Mouse (Mus musculus) embryonic facial prominence, embryonic 11.5 days (tissue): ENCODE results near the gene Chmp6. TPM values are rescaled to one million over a fixed set of nuclear protein-coding genes. Genes with fewer than 3 reads are reported as not detected.

Experiments
- ATAC-seq: fragments of 200-750 bp; cut with Nextera tagmentation; replicated peaks from 2 replicates; pipeline ENCODE4 v1.8.0; 2017; ENCODE audit warnings: low read depth; ENCODE audit not compliant: insufficient number of reproducible peaks, low FRiP score, low TSS enrichment
- DNase-seq: peaks from one replicate; pipeline ENCODE4 v3.0.0-alpha.2; 2015; ENCODE audit warnings: low spot score
- H3K27ac ChIP-seq: fragments of 300-500 bp; sonication (generic); replicated peaks from 2 replicates; pipeline ENCODE4 v1.5.1; 2014; ENCODE audit warnings: mild to moderate bottlenecking, low read depth, low read length, control low read depth
- H3K27me3 ChIP-seq: fragments of 300-500 bp; sonication (generic); 2 replicates; pipeline ENCODE4 v1.6.1; 2014; ENCODE audit warnings: mild to moderate bottlenecking, low read length, moderate library complexity, mixed read lengths; ENCODE audit not compliant: control insufficient read depth, insufficient read depth
- H3K36me3 ChIP-seq: fragments of 300-500 bp; sonication (generic); replicated peaks from 2 replicates; pipeline ENCODE4 v1.6.1; 2014; ENCODE audit warnings: low read depth, mild to moderate bottlenecking, low read length, moderate library complexity, mixed read lengths; ENCODE audit not compliant: control insufficient read depth, insufficient read depth
- H3K4me1 ChIP-seq: fragments of 300-500 bp; sonication (generic); 2 replicates; pipeline ENCODE4 v1.6.1; 2014; ENCODE audit warnings: low read length, mixed read lengths; ENCODE audit not compliant: control insufficient read depth, insufficient read depth
- H3K4me2 ChIP-seq: fragments of 300-500 bp; sonication (generic); 2 replicates; pipeline ENCODE4 v1.6.1; 2014; ENCODE audit warnings: low read depth, mild to moderate bottlenecking, control low read depth, low read length, moderate library complexity
- H3K4me3 ChIP-seq: fragments of 300-500 bp; sonication (generic); 2 replicates; pipeline ENCODE4 v1.5.1; 2014; ENCODE audit warnings: low read depth, low read length, control low read depth
- H3K9ac ChIP-seq: fragments of 300-500 bp; sonication (generic); replicated peaks from 2 replicates; pipeline ENCODE4 v1.6.1; 2014; ENCODE audit warnings: mild to moderate bottlenecking, control low read depth, low read length
- H3K9me3 ChIP-seq: fragments of 300-500 bp; sonication (generic); replicated peaks from 2 replicates; pipeline ENCODE4 v1.6.1; 2016; ENCODE audit warnings: mild to moderate bottlenecking, low read length, inconsistent platforms, mixed read lengths; ENCODE audit not compliant: control insufficient read depth
- WGBS: fragments of 180-500 bp; shearing (Covaris S2); extraction: QIAGEN DNeasy Blood & Tissue Kit; methylation state at CpG from one replicate; pipeline ENCODE4 v1.1.7; 2014; 5-methylcytosine and 5-hydroxymethylcytosine counted together
- polyA plus RNA-seq: library from polyadenylated mRNA; unstranded; fragments of >200 nt; fragmentation: Nextera tagmentation; extraction: Ambion mirVana; gene quantifications from 2 replicates; pipeline ENCODE4 v1.2.1, GENCODE M21; 2014

The Chmp6 gene
- polyA plus RNA-seq: 93.8 and 106 TPM in 2 replicates

DNA sequence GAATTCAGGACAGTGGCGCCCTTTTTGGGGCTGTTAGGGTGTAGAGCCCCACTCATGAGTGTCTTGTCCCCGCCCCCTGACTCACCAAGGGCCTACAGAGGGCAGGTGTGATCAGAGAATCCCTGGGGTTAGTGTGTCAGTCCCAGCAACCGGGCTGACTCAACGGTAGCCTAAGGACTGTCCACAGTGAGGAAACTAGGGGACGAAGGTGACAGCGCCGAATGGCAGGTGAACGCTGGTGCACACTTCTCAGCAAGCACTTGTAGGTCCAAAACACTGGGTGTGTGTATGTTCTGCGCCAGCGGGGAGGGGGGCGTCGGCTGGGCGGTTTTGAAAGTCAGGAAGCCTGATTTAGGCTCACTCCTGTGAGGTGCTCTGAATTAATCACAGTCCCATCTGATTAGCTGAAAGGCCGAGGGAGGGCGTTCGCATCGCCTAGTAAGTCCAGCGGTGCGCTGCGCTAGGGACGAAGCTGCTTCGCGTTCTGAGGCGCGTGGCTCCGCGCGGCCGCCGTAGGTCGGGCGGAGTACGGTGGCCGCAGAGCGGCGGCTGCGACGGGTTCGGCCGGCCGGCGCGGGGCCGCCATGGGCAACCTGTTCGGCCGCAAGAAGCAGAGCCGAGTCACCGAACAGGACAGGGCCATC, at the start of gene Chmp6:
Chmp6 (plus strand) TSS at position 151 of the 644 bp plus-strand sequence.
- H3K27ac ChIP-seq: peak within 1 kb of the TSS; percentile 29
- peak within 1 kb of the TSS; percentile 74 for H3K4me2 ChIP-seq
- no peaks in the 10 kb centered on the region for H3K9me3 ChIP-seq
- peak; percentile 54 for ATAC-seq
- peaks cover 2% of the 10 kb centered on the region; the same call in 1 of the 2 replicates for H3K4me1 ChIP-seq
- peak within 1 kb of the TSS; percentile 72 for H3K4me3 ChIP-seq
- under 1% methylated on average over 48 of the region's 48 CpGs for WGBS
- H3K9ac ChIP-seq: peak within 1 kb of the TSS; percentile 93
- H3K36me3 ChIP-seq: peaks cover 7% of the 10 kb centered on the region; the same call in 1 of the 2 replicates
- peak; percentile 90 for DNase-seq
- H3K27me3 ChIP-seq: no peaks in the 10 kb centered on the region

- 86% methylated on average over 6 of the region's 6 CpGs for WGBS
- no peak overlapping the region for H3K4me3 ChIP-seq
- no peak overlapping the region for H3K4me2 ChIP-seq
- H3K27me3 ChIP-seq: no peaks in the 10 kb centered on the region
- no peaks in the 10 kb centered on the region for H3K9me3 ChIP-seq
- H3K4me1 ChIP-seq: no peaks in the 10 kb centered on the region
- ATAC-seq (no peak), DNase-seq (no peak)
- no peak overlapping the region for H3K27ac ChIP-seq
- H3K9ac ChIP-seq: no peak overlapping the region
- H3K36me3 ChIP-seq: no peaks in the 10 kb centered on the region; the same call in 1 of the 2 replicates
Observed at GRCm38 (mm10) chr11:119866837-119867236, 46.4 kb upstream of the Chmp6 start.

DNA sequence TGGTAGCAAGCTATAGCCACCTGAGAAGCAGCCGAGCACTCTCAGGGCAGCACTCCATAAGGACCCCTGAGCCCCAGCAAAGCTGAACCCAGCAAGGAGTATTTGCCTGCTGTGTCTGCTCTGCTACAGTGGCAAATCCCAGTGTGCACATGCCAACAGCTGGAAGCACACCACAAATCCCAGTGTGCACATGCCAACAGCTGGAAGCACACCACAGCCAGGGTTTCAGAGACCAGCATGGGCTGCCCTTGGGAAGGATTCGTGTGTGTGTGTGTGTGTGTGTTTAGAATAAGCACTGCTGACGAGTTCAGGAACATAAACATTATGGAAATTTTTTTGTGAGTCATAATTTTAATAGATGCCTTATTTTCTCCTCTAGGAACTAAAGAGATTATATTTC, 45.1 kb upstream of the Chmp6 start:
- Histone ChIP-seq H3K9ac (no peak overlapping the region), H3K9me3 (no peaks in the 10 kb centered on the region), H3K27ac (no peak overlapping the region), H3K4me2 (no peak overlapping the region), H3K4me3 (no peak overlapping the region), H3K36me3 (no peaks in the 10 kb centered on the region; the same call in 1 of the 2 replicates), H3K27me3 (no peaks in the 10 kb centered on the region), H3K4me1 (no peaks in the 10 kb centered on the region)
- DNase-seq (no peak), ATAC-seq (no peak)
- 88% methylated on average over 3 of the region's 3 CpGs for WGBS

DNA sequence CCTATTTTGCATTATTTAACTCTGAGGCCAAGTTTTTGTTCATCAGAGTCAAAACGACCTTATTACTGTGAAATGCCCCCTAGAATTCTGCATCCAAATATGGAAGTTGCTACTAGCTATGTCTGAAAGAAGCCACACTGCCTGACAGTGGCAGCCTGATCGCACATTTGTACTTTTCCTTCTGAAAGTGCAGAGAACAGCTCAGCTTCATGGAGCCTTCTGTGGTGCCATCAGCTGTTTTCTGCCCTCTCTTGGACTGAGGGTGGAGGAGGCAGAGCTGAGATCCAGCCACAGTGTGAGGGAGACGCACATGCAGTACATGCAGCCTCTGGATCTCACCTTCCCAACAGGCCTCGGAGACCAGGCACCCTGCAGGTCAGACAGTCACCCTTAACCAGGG, 44.7 kb upstream of the Chmp6 start:
- Histone ChIP-seq H3K4me1 (no peaks in the 10 kb centered on the region), H3K36me3 (no peaks in the 10 kb centered on the region; the same call in 1 of the 2 replicates), H3K27me3 (no peaks in the 10 kb centered on the region), H3K4me3 (no peak overlapping the region), H3K4me2 (no peak overlapping the region), H3K27ac (no peak overlapping the region), H3K9me3 (no peaks in the 10 kb centered on the region), H3K9ac (no peak overlapping the region)
- WGBS: 84% methylated on average over 4 of the region's 4 CpGs
- ATAC-seq: no peak
- DNase-seq: no peak

DNA sequence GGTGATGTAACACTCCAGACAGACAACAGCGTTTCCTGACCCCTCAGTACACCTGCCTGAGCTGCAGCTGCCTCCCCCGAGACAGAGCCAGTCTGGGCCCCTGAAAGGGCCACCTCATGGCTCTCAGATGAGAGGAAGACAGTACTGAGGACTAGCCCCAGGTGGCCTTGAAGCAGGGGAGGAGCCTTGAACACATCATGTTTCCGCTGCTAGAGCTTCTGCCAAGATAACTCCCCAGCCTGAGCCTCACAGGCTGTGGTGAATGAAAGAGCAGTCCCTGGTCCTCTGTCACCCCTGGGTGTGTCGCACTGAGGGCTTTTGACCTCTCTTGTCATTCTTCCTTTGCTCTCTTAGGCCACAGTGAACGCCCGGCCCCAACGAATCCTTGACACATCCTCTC, 42.1 kb upstream of the Chmp6 start:
- Histone ChIP-seq H3K4me2 (no peak overlapping the region), H3K36me3 (no peaks in the 10 kb centered on the region; the same call in 1 of the 2 replicates), H3K4me3 (no peak overlapping the region), H3K9me3 (no peaks in the 10 kb centered on the region), H3K27ac (no peak overlapping the region), H3K27me3 (no peaks in the 10 kb centered on the region), H3K4me1 (no peaks in the 10 kb centered on the region), H3K9ac (no peak overlapping the region)
- DNase-seq: no peak
- no peak for ATAC-seq
- WGBS: 90% methylated on average over 7 of the region's 7 CpGs

- 89% methylated on average over 4 of the region's 4 CpGs for WGBS
- Histone ChIP-seq H3K4me1 (no peaks in the 10 kb centered on the region), H3K4me2 (no peak overlapping the region), H3K9me3 (no peaks in the 10 kb centered on the region), H3K27me3 (no peaks in the 10 kb centered on the region), H3K9ac (no peak overlapping the region), H3K36me3 (no peaks in the 10 kb centered on the region; the same call in 1 of the 2 replicates), H3K4me3 (no peak overlapping the region), H3K27ac (no peak overlapping the region)
- no peak for DNase-seq
- no peak for ATAC-seq
Observed at GRCm38 (mm10) chr11:119873643-119874042, 39.6 kb upstream of the Chmp6 start.

DNA sequence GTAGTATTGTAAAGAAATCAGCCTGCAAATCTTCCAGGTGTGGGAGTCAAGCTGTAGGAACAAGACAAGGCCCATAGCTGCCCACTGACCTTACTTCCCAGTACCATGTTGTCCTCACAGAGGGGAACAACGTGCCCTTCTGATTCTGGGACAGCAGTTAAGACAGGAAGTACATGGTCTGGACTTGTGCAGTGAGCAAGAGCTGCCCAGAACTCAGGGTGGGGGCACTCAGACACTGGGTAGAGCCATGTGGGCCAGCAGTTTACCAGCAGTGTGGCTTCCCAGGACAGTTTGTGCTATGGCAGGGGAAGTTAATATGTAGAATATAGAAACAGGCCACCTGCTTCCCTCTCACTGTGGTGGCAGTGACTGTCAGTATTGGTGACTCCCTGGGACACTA, 38.4 kb upstream of the Chmp6 start:
- WGBS: 87% methylated on average over 1 of the region's 1 CpGs
- no peak overlapping the region for H3K27ac ChIP-seq
- DNase-seq (no peak), ATAC-seq (no peak)
- no peaks in the 10 kb centered on the region for H3K9me3 ChIP-seq
- no peak overlapping the region for H3K4me3 ChIP-seq
- no peaks in the 10 kb centered on the region; the same call in 1 of the 2 replicates for H3K36me3 ChIP-seq
- H3K4me2 ChIP-seq: no peak overlapping the region
- no peaks in the 10 kb centered on the region for H3K4me1 ChIP-seq
- H3K9ac ChIP-seq: no peak overlapping the region
- H3K27me3 ChIP-seq: no peaks in the 10 kb centered on the region

GRCm38 (mm10) chr11:119875685-119876084, 37.6 kb upstream of the Chmp6 start:
- Histone ChIP-seq H3K27me3 (no peaks in the 10 kb centered on the region), H3K4me1 (no peaks in the 10 kb centered on the region), H3K9me3 (no peaks in the 10 kb centered on the region), H3K9ac (no peak overlapping the region), H3K4me3 (no peak overlapping the region), H3K27ac (no peak overlapping the region), H3K36me3 (no peaks in the 10 kb centered on the region; the same call in 1 of the 2 replicates), H3K4me2 (no peak overlapping the region)
- WGBS: 93% methylated on average over 9 of the region's 9 CpGs
- ATAC-seq (no peak), DNase-seq (no peak)
